Mouse (Mus musculus) lung, postnatal 14 days (tissue): ENCODE results near the gene Hcn3.

Experiments used
- DNase-seq: peaks from one replicate; pipeline ENCODE4 v3.0.0; 2021

Gene Hcn3

DNA sequence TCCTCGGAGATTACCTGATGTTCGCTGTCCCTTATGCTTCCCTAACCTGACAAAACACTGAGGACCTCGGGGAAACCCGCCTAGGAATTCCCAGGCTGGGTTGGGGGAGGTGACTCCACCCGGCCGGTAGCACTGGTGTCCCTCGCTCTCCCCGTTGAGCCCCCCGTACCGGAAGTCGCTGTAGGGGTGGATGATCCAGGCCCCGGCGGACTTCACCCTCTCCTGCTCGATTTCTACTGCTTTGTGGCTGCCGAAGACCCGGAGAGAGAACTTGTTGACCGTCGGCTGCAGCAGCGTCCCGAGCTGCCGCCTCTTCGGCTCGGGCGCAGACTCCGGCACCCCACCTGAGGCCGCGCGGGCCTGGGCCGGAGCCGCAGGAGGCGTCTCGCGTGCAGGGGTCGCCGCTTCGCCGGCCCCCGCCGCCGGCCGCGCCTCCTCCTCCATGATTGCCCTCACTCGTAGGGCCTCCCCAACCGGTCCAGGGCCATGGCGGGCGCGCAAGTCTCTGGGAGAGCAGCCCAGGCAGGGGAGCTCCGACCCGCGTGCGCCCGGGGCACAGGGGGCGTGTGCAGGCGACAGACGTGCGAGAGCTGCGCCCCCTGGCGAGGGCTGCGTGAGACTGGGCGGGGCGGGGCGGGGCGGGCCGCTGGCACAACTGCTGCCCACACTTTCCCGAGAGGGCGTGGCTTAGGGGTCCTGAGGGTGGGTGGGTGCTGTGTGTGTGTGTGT lies at the start of gene Hcn3:
Gene Hcn3, minus strand, starts transcription at position 581 of the 729 bp plus-strand sequence.
- peak; percentile 68 for DNase-seq

DNA sequence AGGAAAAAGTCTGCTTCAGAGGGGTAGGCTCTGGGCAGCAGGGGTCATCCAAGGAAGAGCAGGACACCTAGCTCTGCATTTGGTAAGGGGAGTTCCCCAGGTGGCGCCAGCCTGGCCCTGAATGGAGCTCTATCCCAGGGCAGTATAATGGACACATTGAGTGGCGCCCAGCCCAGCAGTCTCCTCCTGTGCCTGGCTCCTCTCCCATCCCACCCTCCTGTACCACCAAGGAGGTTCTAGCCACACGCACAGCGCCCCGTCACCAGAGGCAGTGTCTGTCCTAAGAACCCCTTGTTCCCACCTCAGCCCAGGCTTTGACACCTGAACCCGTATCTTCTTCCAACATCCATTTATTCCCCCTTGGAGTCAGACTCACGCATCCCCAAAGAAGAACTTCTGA lies 49.7 kb upstream of the Hcn3 start:
- DNase-seq: no peak

DNA sequence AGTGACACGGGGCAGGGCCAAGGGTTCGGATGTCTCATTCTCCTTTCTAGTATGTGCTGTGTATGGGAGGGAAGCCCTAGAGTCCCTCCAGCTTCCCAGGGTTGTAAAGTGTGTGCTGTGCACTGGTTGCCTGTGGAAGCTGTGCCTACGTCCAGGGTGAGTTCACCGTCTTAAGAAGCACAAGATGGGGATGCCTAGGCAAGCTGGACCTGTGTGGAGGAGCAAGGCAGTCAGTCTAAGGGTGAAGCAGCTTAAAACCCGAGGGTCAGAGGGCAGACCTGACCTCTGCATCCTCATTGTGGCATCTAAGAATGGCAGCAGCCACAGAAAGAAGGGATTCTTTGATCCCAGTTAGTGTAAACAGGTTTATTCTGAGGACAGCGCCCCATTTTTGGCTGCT lies 48.7 kb upstream of the Hcn3 start:
- no peak for DNase-seq

DNA sequence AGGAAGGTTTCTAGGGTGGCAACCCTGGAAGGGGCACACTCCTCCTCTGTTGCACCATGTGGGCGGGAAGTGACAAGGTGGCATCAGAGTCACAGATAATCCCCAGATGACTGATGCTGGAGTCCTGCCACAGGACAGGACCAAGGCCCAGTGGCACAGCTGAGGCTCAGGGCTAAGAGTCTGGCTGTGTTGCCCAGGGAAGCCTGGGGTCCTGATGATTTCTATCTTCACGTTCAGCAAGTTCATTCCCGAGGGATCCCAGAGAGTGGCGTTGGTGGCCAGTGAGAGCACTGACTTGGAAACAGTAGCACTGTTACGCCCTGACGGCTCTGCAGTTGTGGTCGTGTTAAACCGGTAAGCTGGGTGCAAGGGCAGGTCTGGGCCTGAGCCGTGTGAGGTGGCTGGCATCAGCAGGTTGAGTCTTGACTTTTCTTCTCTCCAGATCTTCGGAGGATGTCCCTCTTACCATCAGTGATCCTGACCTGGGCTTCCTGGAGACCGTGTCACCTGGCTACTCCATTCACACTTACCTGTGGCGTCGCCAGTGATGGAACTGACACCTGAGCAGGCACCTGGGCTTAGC lies 48.2 kb upstream of the Hcn3 start:
- DNase-seq: no peak

GRCm38 (mm10) chr3:89206695-89207094 lies 46.7 kb upstream of the Hcn3 start:
- no peak for DNase-seq

- no peak for DNase-seq
Measured at GRCm38 (mm10) chr3:89206079-89206478, 46.1 kb upstream of the Hcn3 start.

- DNase-seq: no peak
Measured at GRCm38 (mm10) chr3:89203142-89203514, 43.1 kb upstream of the Hcn3 start.

GRCm38 (mm10) chr3:89202253-89203141 lies 42.5 kb upstream of the Hcn3 start, which contains the start of gene Gba:
TSS of gene Gba (plus strand) at chr3:89202928.
- peak; percentile 91 for DNase-seq

DNA sequence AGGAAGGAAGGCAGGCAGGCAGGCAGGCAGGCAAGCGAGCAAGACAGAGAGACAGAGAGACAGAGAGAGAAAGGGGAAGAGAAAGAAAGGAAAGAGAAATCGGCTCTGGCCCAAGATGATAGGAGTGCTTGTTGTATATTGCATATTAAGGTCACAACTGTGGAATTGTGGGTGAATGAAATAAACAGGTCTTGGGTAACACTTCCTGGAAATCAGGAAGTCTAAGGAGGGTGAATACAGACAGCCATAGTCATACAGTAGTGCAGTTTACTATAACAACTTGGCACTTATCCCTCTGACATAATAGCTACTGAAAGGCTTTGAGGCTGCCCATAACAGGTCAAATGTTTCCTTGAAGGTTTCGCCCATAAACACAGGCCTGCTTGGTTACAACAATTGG lies 39.8 kb upstream of the Hcn3 start:
- no peak for DNase-seq

GRCm38 (mm10) chr3:89195979-89196877 lies 36.2 kb upstream of the Hcn3 start:
- peak; percentile 88 for DNase-seq

GRCm38 (mm10) chr3:89193853-89194252 lies 33.9 kb upstream of the Hcn3 start:
- DNase-seq: no peak

GRCm38 (mm10) chr3:89193351-89193750 lies 33.4 kb upstream of the Hcn3 start:
- no peak for DNase-seq

GRCm38 (mm10) chr3:89190436-89190835 lies 30.4 kb upstream of the Hcn3 start:
- no peak for DNase-seq

DNA sequence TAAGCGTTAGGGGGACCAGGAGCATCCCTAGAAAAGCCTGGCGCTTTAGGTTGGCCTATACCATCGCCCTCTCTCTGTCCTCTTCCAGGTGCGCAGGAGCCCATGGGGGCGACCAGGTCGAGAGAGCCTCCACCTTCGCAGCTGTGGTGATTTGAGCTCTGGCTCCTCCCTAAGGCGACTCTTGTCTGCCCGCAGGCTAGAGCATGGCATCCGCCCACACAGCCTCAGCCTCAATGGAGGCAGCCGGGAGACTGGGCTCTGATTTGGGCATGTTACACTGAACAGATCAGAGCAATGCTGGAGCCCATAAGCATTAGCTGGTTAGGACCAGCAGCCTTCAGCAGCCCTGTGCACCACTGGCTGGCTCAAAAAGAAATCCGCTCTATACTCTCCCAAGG lies 28.5 kb upstream of the Hcn3 start:
- DNase-seq: no peak

GRCm38 (mm10) chr3:89187690-89188477 lies 27.9 kb upstream of the Hcn3 start:
- no peak for DNase-seq

DNA sequence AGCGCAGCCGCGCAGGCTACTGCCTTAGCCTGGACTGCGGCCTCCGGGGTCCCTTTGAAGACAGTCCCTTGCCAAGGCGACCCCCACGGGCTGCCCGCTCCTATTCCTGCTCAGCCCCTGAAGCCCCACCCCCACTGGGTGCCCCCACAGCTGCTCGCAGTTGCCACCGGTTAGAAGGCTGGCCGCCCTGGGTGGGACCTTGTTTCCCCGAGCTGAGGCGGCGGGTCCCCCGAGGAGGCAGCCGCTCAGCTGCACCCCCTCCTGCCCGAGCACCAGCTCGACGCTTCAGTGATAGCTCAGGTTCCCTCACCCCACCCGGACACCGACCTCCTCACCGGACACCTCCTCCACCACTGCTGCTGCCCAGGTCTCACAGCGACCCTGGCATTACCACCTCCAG lies 27.2 kb upstream of the Hcn3 start:
- no peak for DNase-seq

DNA sequence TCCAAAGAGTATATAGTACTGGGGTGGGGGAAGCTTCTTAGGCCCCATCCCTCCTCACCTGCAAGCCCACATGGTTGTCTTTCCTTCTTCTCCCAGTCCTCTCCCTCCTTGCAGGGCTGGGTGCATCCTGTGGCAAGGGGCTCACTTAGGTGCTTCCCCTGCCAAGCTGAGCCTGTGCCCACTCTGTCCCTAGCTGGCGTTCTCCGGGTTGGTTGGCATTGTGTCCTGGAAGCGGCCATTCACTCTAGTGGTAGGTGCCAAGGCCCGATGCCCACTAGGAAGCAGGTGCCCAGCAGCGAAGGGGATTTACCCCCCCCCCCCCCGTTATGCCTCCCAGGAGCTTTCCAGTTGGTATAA lies 23.9 kb upstream of the Hcn3 start:
- no peak for DNase-seq

DNA sequence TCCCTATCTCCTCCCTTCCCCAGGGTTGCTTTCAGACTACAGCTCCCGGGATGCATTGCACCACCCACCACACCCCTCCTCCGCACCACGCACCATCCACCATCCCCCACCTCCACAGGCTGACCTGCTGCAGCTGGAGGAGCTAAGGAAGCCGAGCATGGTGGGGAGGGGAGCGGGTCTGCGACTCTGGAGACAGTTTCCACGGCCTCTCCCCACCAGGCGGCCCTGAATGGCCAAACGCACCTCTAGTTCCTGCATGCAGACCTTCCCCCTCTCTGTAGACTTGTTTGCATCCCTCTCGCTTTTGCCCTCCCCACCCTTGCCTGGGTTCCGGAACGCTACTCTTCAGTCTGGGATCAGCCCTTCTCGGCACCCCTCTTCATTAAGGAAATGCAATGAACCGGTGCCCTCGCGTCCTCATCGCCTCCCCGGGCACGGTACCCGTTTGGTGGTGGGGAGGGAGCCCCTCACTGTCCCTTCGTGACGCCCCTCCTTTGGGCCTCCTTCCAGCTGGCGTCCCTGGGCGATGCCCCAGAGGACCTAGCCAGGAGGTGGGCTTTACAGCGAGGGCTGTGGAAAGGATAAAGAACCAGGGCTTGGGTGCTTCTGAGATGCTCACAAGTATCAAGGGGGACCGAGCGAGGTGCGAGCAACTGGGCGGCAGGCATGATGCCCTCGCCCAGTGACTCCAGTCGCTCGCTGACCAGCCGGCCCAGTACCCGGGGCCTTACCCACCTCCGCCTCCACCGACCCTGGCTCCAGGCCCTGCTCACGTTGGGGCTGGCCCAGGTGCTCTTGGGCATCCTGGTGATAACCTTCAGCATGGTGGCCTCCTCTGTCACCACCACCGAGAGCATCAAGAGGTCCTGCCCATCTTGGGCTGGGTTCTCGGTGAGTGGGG lies 23.3 kb upstream of the Hcn3 start, which contains the start of gene Fam189b:
Gene Fam189b, plus strand, starts transcription at position 86 of the 901 bp plus-strand sequence.
- peak; percentile 83 for DNase-seq

DNA sequence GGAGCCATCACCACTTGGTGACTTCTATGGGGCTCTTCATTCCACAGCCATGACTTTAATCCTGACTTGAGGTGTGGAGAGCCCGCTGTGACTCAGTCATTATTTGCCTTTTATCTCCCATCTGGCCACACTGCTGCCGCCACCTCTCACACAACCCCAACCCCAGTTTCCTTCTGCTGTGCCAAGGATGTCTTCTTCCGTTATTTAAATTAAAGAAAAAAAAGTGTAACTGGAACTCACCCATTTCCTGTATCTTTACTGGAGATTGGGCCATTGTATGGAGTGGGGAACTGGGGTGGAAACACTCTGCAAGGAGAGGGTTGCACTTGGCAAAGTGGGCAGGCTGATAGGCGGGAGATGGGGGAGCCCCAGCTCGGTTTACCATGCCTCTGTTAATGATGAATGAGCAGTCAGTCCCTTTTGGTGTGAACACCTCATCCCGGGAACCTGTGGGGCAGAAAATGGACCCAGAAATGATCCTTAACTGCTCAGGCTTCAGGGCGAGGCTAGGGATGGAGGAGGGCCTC lies 22.6 kb upstream of the Hcn3 start:
- no peak for DNase-seq

- no peak for DNase-seq
Measured at GRCm38 (mm10) chr3:89181749-89182500, 21.9 kb upstream of the Hcn3 start.
